ENCODE assay signal across 9 mouse cellular contexts in the genomic region with DNA sequence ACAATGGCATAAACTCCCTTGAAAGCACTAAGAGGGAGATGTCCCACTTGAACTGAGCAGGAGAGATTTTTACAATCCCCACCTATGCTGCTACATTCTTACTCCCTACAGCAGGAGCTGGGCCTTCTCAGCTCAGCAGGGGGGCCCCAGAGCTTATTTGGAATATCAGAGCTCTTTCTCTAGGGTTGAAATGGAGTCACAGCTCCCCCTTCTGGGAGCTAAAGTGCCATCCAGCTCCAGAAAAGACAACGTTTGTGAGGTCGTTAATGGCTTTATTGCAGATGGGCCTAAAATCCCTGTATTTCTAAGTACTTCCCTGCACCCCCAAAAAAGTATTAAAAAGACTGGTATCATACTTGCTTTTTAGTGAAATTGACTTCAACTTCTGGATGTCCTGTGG. TPM values are rescaled to one million over a fixed set of nuclear protein-coding genes. Genes with fewer than 3 reads are reported as not detected.
DNase-seq lines count a peak whose midpoint lies in the region; ATAC-seq lines count a peak whose summit lies in the region.
"Had no signal": no experiment of that assay in that cellular context is flagged by ENCODE, and none has a peak within 500 bp of the region (broad histone marks: within the 10 kb centered on the region; RNA-seq: fewer than 3 reads in every experiment).

No protein-coding gene starts in this region.

- peak; percentile 28 for DNase-seq in adrenal gland, postnatal 10 days
- DNase-seq in adrenal gland, adult 2 months: no peak
- DNase-seq in Muller cell, postnatal 12 days (ENCODE audit: inconsistent ontology term): peak; percentile 62
- DNase-seq in embryo, embryonic 9.5 days (ENCODE audit: extremely low spot score): peak; percentile 33
- DNase-seq in layer of hippocampus, postnatal 25 days (ENCODE audit: extremely low spot score in 1 of 2, low spot score in 1 of 2): peak; percentile 49 to 67
- peak; percentile 72 for DNase-seq in neural tube, embryonic 11.5 days (ENCODE audit: low spot score)
- no peak for DNase-seq in kidney, postnatal 36 days

- H3K4me1 ChIP-seq in neural tube, embryonic 11.5 days (ENCODE audit: control insufficient read depth, insufficient read depth, low read length): no peaks in the 10 kb centered on the region

- H3K4me2 ChIP-seq in neural tube, embryonic 11.5 days (ENCODE audit: low read depth): no peak overlapping the region
- H3K4me2 ChIP-seq: limb, embryonic 15.5 days had no signal

- ATAC-seq in neural tube, embryonic 11.5 days (ENCODE audit: insufficient read depth, low FRiP score, low TSS enrichment): no peak
- no peak for ATAC-seq in erythroblast, adult 5-6 weeks (replicated peaks; ENCODE audit: low FRiP score, poor library complexity, severe bottlenecking)

- H3K27ac ChIP-seq in neural tube, embryonic 11.5 days (ENCODE audit: low read depth, low read length): no peak overlapping the region
- H3K27ac ChIP-seq: limb, embryonic 15.5 days had no signal

- WGBS in neural tube, embryonic 11.5 days: 1% methylated on average over 2 of the region's 2 CpGs

- no peak overlapping the region for H3K4me3 ChIP-seq in neural tube, embryonic 11.5 days (ENCODE audit: low read depth, low read length)
- H3K4me3 ChIP-seq: limb, embryonic 15.5 days had no signal

- H3K9me3 ChIP-seq in neural tube, embryonic 11.5 days (ENCODE audit: control insufficient read depth, low read length): no peaks in the 10 kb centered on the region
- H3K9me3 ChIP-seq: limb, embryonic 15.5 days had no signal

- no peak overlapping the region for H3K9ac ChIP-seq in neural tube, embryonic 11.5 days (ENCODE audit: low read length)
- H3K9ac ChIP-seq: limb, embryonic 15.5 days had no signal

- no peaks in the 10 kb centered on the region for H3K27me3 ChIP-seq in neural tube, embryonic 11.5 days (ENCODE audit: control insufficient read depth, insufficient read depth, low read length)

- no peaks in the 10 kb centered on the region for H3K36me3 ChIP-seq in neural tube, embryonic 11.5 days (ENCODE audit: control insufficient read depth, insufficient read depth, low read length)
- H3K36me3 ChIP-seq: limb, embryonic 15.5 days had no signal

RNA-seq across cellular contexts. Expression of a gene that starts 3.6 kb away (rescaled TPM):
- total RNA-seq in adrenal gland, postnatal 10 days (2021): 1 to 10 TPM; 2.3 to 4.4 TPM
- 1 to 10 TPM; 1.4 to 2.0 TPM for total RNA-seq in adrenal gland, adult 2 months (2021)
- polyA plus RNA-seq in adrenal gland, adult 2 months (2012; rRNA removed): 0.41 and 0.42 TPM in 2 replicates
- total RNA-seq in layer of hippocampus, postnatal 25 days (2021): 100 to 1,000 TPM; 187 to 211 TPM
- polyA plus RNA-seq in neural tube, embryonic 11.5 days (2014; fragmentation: Nextera tagmentation; extraction: Ambion mirVana): 10.8 and 11.9 TPM in 2 replicates
- total RNA-seq in erythroblast, adult 5-6 weeks (2015; ENCODE audit: low replicate concordance): not detected in 2 replicates
- total RNA-seq in erythroblast, adult 5-6 weeks (2017; ENCODE audit: low replicate concordance): not detected in 2 replicates

Comparison
In these comparisons a context has a peak if more than half of its experiments do, and no peak if none do; other contexts are left out.
1. DNase-seq: peak in adrenal gland, postnatal 10 days (single experiment), Muller cell, postnatal 12 days (single experiment), embryo, embryonic 9.5 days (single experiment), layer of hippocampus, postnatal 25 days (2 of 2) and neural tube, embryonic 11.5 days (single experiment); none in adrenal gland, adult 2 months (single experiment) and kidney, postnatal 36 days (0 of 2).
2. RNA of a gene that starts 3.6 kb away (total RNA-seq): 187 to 211 TPM in layer of hippocampus, postnatal 25 days; 2.3 to 4.4 TPM in adrenal gland, postnatal 10 days, 1.4 to 2.0 TPM in adrenal gland, adult 2 months and not detected in erythroblast, adult 5-6 weeks; every median in the first group is over 10 times any median in the second.